Mouse (Mus musculus) CH12.LX (cell line): ENCODE results near the gene 1810062G17Rik. TPM values are rescaled to one million over a fixed set of nuclear protein-coding genes. Genes with fewer than 3 reads are reported as not detected.

ENCODE experiments used
- DNase-seq: peaks from one replicate; pipeline ENCODE4 v3.0.0-alpha.2; 2013; ENCODE audit errors: extremely low read depth
- H3K27ac ChIP-seq: 2 replicates; pipeline ENCODE4 v1.5.1; 2012; ENCODE audit warnings: low read depth, mild to moderate bottlenecking, control low read depth, moderate library complexity; ENCODE audit not compliant: insufficient read depth
- H3K27me3 ChIP-seq: replicated peaks from 2 replicates; pipeline ENCODE3; 2012; ENCODE audit warnings: inconsistent platforms
- H3K36me3 ChIP-seq, 2 experiments: replicated peaks in 1 of 2; 2 replicates each; pipeline versions ENCODE3 to v1.6.1; 2012; ENCODE audit warnings: inconsistent platforms in 1 of 2, low read length in 1 of 2, mild to moderate bottlenecking in 1 of 2, mixed read lengths in 1 of 2, moderate library complexity in 1 of 2; ENCODE audit not compliant: control insufficient read depth in 1 of 2, insufficient read depth in 1 of 2
- H3K4me1 ChIP-seq, 2 experiments: 2 replicates each; pipeline ENCODE4 v1.6.1; 2012; ENCODE audit warnings: inconsistent platforms in 1 of 2, moderate library complexity in 1 of 2; ENCODE audit not compliant: insufficient read depth in 2 of 2, control insufficient read depth in 1 of 2
- H3K4me2 ChIP-seq: 2 replicates; pipeline ENCODE4 v1.6.1; 2012; ENCODE audit warnings: low read depth, mild to moderate bottlenecking, control low read depth; ENCODE audit not compliant: poor library complexity, insufficient read depth, severe bottlenecking
- H3K4me3 ChIP-seq, 3 experiments: fragments of 150-350 bp in 1 of 3; sonication (generic) in 1 of 3; replicated peaks in 1 of 3; 2 replicates each; pipeline versions ENCODE3 to v1.5.1; 2011 to 2012; ENCODE audit warnings: low read depth in 2 of 3, low read length in 2 of 3, mild to moderate bottlenecking in 2 of 3, moderate library complexity in 2 of 3, control low read depth in 1 of 3, improper control_type of control experiment in 1 of 3, inconsistent platforms in 1 of 3, mixed read lengths in 1 of 3; ENCODE audit not compliant: poor library complexity in 1 of 3
- H3K79me2 ChIP-seq: replicated peaks from 2 replicates; pipeline ENCODE4 v1.6.1; 2012; ENCODE audit warnings: mild to moderate bottlenecking, moderate library complexity; ENCODE audit not compliant: control insufficient read depth, poor library complexity, insufficient read depth, severe bottlenecking; ENCODE audit errors: extremely low read depth
- H3K9ac ChIP-seq: 2 replicates; pipeline ENCODE4 v1.6.1; 2012; ENCODE audit warnings: low read depth, mild to moderate bottlenecking, control low read depth, moderate library complexity; ENCODE audit not compliant: insufficient read depth
- H3K9me3 ChIP-seq: replicated peaks from 2 replicates; pipeline ENCODE3; 2012; ENCODE audit warnings: low read length, inconsistent platforms, mixed read lengths
- E2F4 ChIP-seq: IDR thresholded peaks from 2 replicates; pipeline ENCODE4 v1.6.1; 2011; ENCODE audit warnings: low read depth, low read length, improper control_type of control experiment; ENCODE audit not compliant: insufficient replicate concordance
- HCFC1 ChIP-seq: IDR thresholded peaks from 2 replicates; pipeline ENCODE4 v1.6.1; 2012; ENCODE audit warnings: low read depth, mild to moderate bottlenecking, inconsistent platforms, low read length, improper control_type of control experiment
- IRF4 ChIP-seq: IDR thresholded peaks from 2 replicates; pipeline ENCODE4 v1.6.1; 2014; ENCODE audit warnings: low read depth, mild to moderate bottlenecking, inconsistent platforms, low read length, improper control_type of control experiment
- JUN ChIP-seq: IDR thresholded peaks from 2 replicates; pipeline ENCODE4 v1.6.1; 2011; ENCODE audit warnings: low read depth, mild to moderate bottlenecking, low read length, improper control_type of control experiment, moderate library complexity; ENCODE audit not compliant: insufficient read depth
- KAT2A ChIP-seq: IDR thresholded peaks from 2 replicates; pipeline ENCODE4 v1.6.1; 2012; ENCODE audit warnings: low read length, improper control_type of control experiment, inconsistent platforms; ENCODE audit not compliant: insufficient replicate concordance
- MAX ChIP-seq: IDR thresholded peaks from 2 replicates; pipeline ENCODE4 v1.6.1; 2011; ENCODE audit warnings: low read length, improper control_type of control experiment
- MAZ ChIP-seq: IDR thresholded peaks from 2 replicates; pipeline ENCODE4 v1.6.1; 2012; ENCODE audit warnings: low read depth, mild to moderate bottlenecking, inconsistent platforms, low read length, improper control_type of control experiment, moderate library complexity
- MXI1 ChIP-seq: IDR thresholded peaks from 2 replicates; pipeline ENCODE4 v1.6.1; 2011; ENCODE audit warnings: mild to moderate bottlenecking, low read depth, low read length, improper control_type of control experiment
- NRF1 ChIP-seq: IDR thresholded peaks from 2 replicates; pipeline ENCODE4 v1.6.1; 2014; ENCODE audit warnings: low read depth, mild to moderate bottlenecking, inconsistent platforms, low read length, improper control_type of control experiment, moderate library complexity
- POLR2A ChIP-seq: IDR thresholded peaks from 2 replicates; pipeline ENCODE4 v1.6.1; 2011; ENCODE audit warnings: low read depth, mild to moderate bottlenecking, improper control_type of control experiment, low read length
- POLR2AphosphoS2 ChIP-seq: IDR thresholded peaks from 2 replicates; pipeline ENCODE4 v1.6.1; 2011; ENCODE audit warnings: low read depth, low read length, improper control_type of control experiment
- SIN3A ChIP-seq: IDR thresholded peaks from 2 replicates; pipeline ENCODE4 v1.6.1; 2012; ENCODE audit warnings: low read length, improper control_type of control experiment, inconsistent platforms
- TBP ChIP-seq: conservative IDR thresholded peaks from 2 replicates; pipeline ENCODE4 v1.6.1; 2011; ENCODE audit warnings: low read depth, low read length, improper control_type of control experiment
- TCF12 ChIP-seq: IDR thresholded peaks from 2 replicates; pipeline ENCODE4 v1.6.1; 2014; ENCODE audit warnings: low read depth, mild to moderate bottlenecking, inconsistent platforms, low read length, improper control_type of control experiment
- USF1 ChIP-seq: IDR thresholded peaks from 2 replicates; pipeline ENCODE4 v1.6.1; 2014; ENCODE audit warnings: low read depth, mild to moderate bottlenecking, inconsistent platforms, low read length, improper control_type of control experiment
- ZMIZ1 ChIP-seq: IDR thresholded peaks from 2 replicates; pipeline ENCODE4 v1.6.1; 2012; ENCODE audit warnings: low read depth, mild to moderate bottlenecking, inconsistent platforms, low read length, improper control_type of control experiment
- dilution Hi-C: fragments of 300-500 bp; cut with MboI; formaldehyde crosslinking; loops from 2 replicates; pipeline ENCODE4 v1.14.3; 2020; ENCODE audit warnings: low sequenced_read_pairs; ENCODE audit not compliant: extremely low pct_unique_long_range_greater_than_20kb, extremely low pct_ligation_motif_present
- in situ Hi-C: fragments of 300-500 bp; cut with MboI; formaldehyde crosslinking; loops from 3 replicates; pipeline ENCODE4 v1.14.3; 2019; ENCODE audit warnings: low sequenced_read_pairs, low pct_ligation_motif_present, low pct_unique_long_range_greater_than_20kb, mixed read lengths
- polyA plus RNA-seq: library from polyadenylated mRNA; unstranded; fragments of >175 nt; gene quantifications from 2 replicates; pipeline ENCODE4 v1.2.1, GENCODE M21; 2012; ENCODE audit warnings: low read depth; ENCODE audit not compliant: insufficient read length
- total RNA-seq, 2 experiments: library from RNA; depleted of rRNA; stranded (reverse); fragments of 300-350 nt in 1 of 2; fragments of >200 nt in 1 of 2; gene quantifications; 2 replicates each; pipeline ENCODE4 v1.2.3; 2012 to 2014

Gene 1810062G17Rik
- total and polyA plus RNA-seq, 3 experiments = 3.1 to 3.9 (median 3.3) TPM

DNA sequence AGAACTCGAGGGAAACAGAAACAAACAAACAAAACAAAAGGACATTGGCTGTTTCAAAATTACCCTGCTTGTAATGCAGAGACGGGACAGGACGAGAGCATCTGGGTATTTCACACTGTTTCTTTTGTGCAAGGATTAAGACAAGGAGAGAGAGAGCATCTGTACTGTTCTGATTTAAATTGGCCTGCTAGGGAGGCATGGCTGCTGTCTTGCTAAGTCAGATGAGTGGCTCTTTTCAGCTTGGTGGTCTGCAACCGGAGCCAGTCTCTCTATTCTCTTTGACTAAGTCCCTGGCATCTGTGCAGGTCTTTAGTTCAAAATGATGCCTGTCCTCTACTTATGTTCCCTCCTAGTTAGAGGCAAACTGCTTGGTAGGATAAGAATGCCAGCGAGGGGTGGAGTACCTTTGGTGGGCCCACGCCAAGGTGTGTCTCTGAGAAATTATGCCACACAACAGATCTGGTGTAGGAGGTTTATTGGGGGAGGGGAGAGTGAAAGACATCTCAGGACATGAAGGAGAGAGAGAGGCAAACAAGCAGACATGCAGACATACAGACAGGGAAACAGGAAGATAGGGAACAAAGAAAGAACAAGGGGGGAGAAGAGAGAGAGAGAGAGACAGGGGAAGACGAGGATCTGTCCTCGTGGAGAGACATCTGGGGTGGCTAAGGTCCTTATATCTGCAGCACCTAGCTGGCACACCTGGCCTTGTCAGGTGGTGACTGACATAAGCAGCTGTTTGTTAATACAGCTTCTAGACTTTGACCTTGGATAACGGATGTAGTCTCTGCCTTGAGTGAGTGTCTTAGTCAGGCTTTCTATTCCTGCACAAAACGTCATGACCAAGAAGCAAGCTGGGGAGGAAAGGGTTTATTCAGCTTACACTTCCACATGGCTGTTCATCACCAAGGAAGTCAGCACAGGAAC is 30.3 kb downstream of the 1810062G17Rik start:
- no peaks in the 10 kb centered on the region for H3K27me3 ChIP-seq
- no peak overlapping the region for H3K4me3 ChIP-seq
- no peak overlapping the region; the same call in 1 of the 2 replicates for H3K4me2 ChIP-seq
- no peak overlapping the region for H3K9ac ChIP-seq
- no peak for DNase-seq
- in situ Hi-C loops = no loop called here
- H3K36me3 ChIP-seq = no peaks in the 10 kb centered on the region
- H3K4me1 ChIP-seq = peaks cover 0 to 3% of the 10 kb centered on the region in 2 experiments; a peak in 2 of 4 replicates
- TF ChIP-seq NRF1 = no peak
- TF ChIP-seq IRF4 = no peak
- TF ChIP-seq TBP = no peak
- no peak for TF ChIP-seq SIN3A
- TF ChIP-seq JUN = no peak
- TF ChIP-seq USF1 = no peak
- TF ChIP-seq MXI1 = no peak
- TF ChIP-seq KAT2A = no peak
- TF ChIP-seq MAZ = no peak
- dilution Hi-C loops = no loop called here
- H3K79me2 ChIP-seq = no peaks in the 10 kb centered on the region
- H3K27ac ChIP-seq = no peak overlapping the region
- no peaks in the 10 kb centered on the region for H3K9me3 ChIP-seq

DNA sequence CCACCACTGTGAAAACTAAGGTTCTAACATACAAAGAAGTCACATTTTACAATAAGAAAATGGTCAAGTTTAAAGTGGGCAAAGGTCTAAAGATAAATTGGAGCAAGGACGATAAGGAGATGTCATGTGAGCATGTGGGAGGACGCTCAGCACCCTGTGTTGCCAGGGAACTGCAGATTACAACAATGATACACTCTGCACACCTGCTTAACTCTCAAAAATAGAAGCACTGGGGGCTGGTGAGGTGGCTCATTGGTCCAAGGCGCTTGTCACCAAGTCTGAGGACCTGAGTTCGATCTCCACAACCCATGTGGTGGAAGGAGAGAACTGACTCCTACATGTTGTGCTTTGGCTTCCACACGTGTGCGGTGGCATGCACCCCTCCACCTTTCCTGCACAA is 35.8 kb downstream of the 1810062G17Rik start:
- Histone ChIP-seq H3K4me1 (no peaks in the 10 kb centered on the region), H3K79me2 (no peaks in the 10 kb centered on the region), H3K9me3 (no peaks in the 10 kb centered on the region), H3K27ac (no peak overlapping the region), H3K27me3 (no peaks in the 10 kb centered on the region), H3K36me3 (no peaks in the 10 kb centered on the region), H3K9ac (no peak overlapping the region), H3K4me2 (no peak overlapping the region), H3K4me3 (no peak overlapping the region)
- no peak for TF ChIP-seq E2F4
- TF ChIP-seq MAX = no peak
- TF ChIP-seq POLR2A = no peak
- no peak for TF ChIP-seq POLR2AphosphoS2
- TF ChIP-seq TCF12 = no peak
- TF ChIP-seq ZMIZ1 = no peak
- TF ChIP-seq KAT2A = no peak
- TF ChIP-seq HCFC1 = no peak
- no peak for DNase-seq
- in situ Hi-C loops = no loop called here
- dilution Hi-C loops = no loop called here
